Mouse (Mus musculus): ENCODE results near the gene Ripply2. TPM values are rescaled to one million over a fixed set of nuclear protein-coding genes. Genes with fewer than 3 reads are reported as not detected.

The Ripply2 gene
- polyA plus RNA-seq, 1 experiment = not detected

- H3K27me3 ChIP-seq (ENCODE audit: control insufficient read depth, insufficient read depth, insufficient read length) = no peaks in the 10 kb centered on the region
- H3K79me2 ChIP-seq (ENCODE audit: control insufficient read depth, insufficient read depth) = no peaks in the 10 kb centered on the region
- H3K36me3 ChIP-seq (ENCODE audit: control insufficient read depth, insufficient read depth) = no peaks in the 10 kb centered on the region
- H3K4me3 ChIP-seq (ENCODE audit: insufficient read depth, poor library complexity, severe bottlenecking) = no peak overlapping the region
- no peaks in the 10 kb centered on the region for H3K79me3 ChIP-seq (ENCODE audit: low read depth)
- H3ac ChIP-seq (ENCODE audit: control insufficient read depth, insufficient read length, low read depth) = no peak overlapping the region
- TF ChIP-seq CEBPB (IDR thresholded peaks at IDR 0.05; ENCODE audit: low read depth) (no peak), MAX (IDR thresholded peaks at IDR 0.05) (no peak), CTCF (IDR thresholded peaks at IDR 0.05; ENCODE audit: control insufficient read depth, insufficient read depth, insufficient read length) (no peak), FOSL1 (IDR thresholded peaks at IDR 0.05; ENCODE audit: insufficient read depth, low read length, poor library complexity, severe bottlenecking) (no peak), MYOD1 (IDR thresholded peaks at IDR 0.05; ENCODE audit: control insufficient read depth, insufficient read length, low read depth) (no peak), USF1 (IDR thresholded peaks at IDR 0.05; ENCODE audit: low read depth) (no peak), MYOG (IDR thresholded peaks at IDR 0.05; ENCODE audit: control insufficient read depth, extremely low read depth, insufficient read length) (no peak)
Measured at GRCm38 (mm10) chr9:86989822-86990221, 25.5 kb upstream of the Ripply2 start.

GRCm38 (mm10) chr9:86991758-86992157 lies 23.6 kb upstream of the Ripply2 start:
- Histone ChIP-seq H3K36me3 (ENCODE audit: control insufficient read depth, insufficient read depth) (no peaks in the 10 kb centered on the region), H3K4me3 (ENCODE audit: insufficient read depth, poor library complexity, severe bottlenecking) (no peak overlapping the region), H3ac (ENCODE audit: control insufficient read depth, insufficient read length, low read depth) (no peak overlapping the region), H3K79me2 (ENCODE audit: control insufficient read depth, insufficient read depth) (no peaks in the 10 kb centered on the region), H3K27me3 (ENCODE audit: control insufficient read depth, insufficient read depth, insufficient read length) (no peaks in the 10 kb centered on the region), H3K79me3 (ENCODE audit: low read depth) (no peaks in the 10 kb centered on the region)
- TF ChIP-seq MYOD1 (IDR thresholded peaks at IDR 0.05; ENCODE audit: control insufficient read depth, insufficient read length, low read depth) (no peak), CTCF (IDR thresholded peaks at IDR 0.05; ENCODE audit: control insufficient read depth, insufficient read depth, insufficient read length) (no peak), FOSL1 (IDR thresholded peaks at IDR 0.05; ENCODE audit: insufficient read depth, low read length, poor library complexity, severe bottlenecking) (no peak), MAX (IDR thresholded peaks at IDR 0.05) (no peak), MYOG (IDR thresholded peaks at IDR 0.05; ENCODE audit: control insufficient read depth, extremely low read depth, insufficient read length) (no peak), USF1 (IDR thresholded peaks at IDR 0.05; ENCODE audit: low read depth) (no peak), CEBPB (IDR thresholded peaks at IDR 0.05; ENCODE audit: low read depth) (no peak)

- Histone ChIP-seq H3K4me3 (ENCODE audit: insufficient read depth, poor library complexity, severe bottlenecking) (no peak overlapping the region), H3K36me3 (ENCODE audit: control insufficient read depth, insufficient read depth) (no peaks in the 10 kb centered on the region), H3K27me3 (ENCODE audit: control insufficient read depth, insufficient read depth, insufficient read length) (no peaks in the 10 kb centered on the region), H3K79me2 (ENCODE audit: control insufficient read depth, insufficient read depth) (no peaks in the 10 kb centered on the region), H3K79me3 (ENCODE audit: low read depth) (no peaks in the 10 kb centered on the region), H3ac (ENCODE audit: control insufficient read depth, insufficient read length, low read depth) (no peak overlapping the region)
- no peak for TF ChIP-seq MAX (IDR thresholded peaks at IDR 0.05)
- no peak for TF ChIP-seq USF1 (IDR thresholded peaks at IDR 0.05; ENCODE audit: low read depth)
- TF ChIP-seq CTCF (IDR thresholded peaks at IDR 0.05; ENCODE audit: control insufficient read depth, insufficient read depth, insufficient read length) = no peak
- no peak for TF ChIP-seq FOSL1 (IDR thresholded peaks at IDR 0.05; ENCODE audit: insufficient read depth, low read length, poor library complexity, severe bottlenecking)
- no peak for TF ChIP-seq MYOG (IDR thresholded peaks at IDR 0.05; ENCODE audit: control insufficient read depth, extremely low read depth, insufficient read length)
- no peak for TF ChIP-seq MYOD1 (IDR thresholded peaks at IDR 0.05; ENCODE audit: control insufficient read depth, insufficient read length, low read depth)
- TF ChIP-seq CEBPB (IDR thresholded peaks at IDR 0.05; ENCODE audit: low read depth) = no peak
Measured at GRCm38 (mm10) chr9:86997046-86997691, 18.2 kb upstream of the Ripply2 start.

- H3K4me3 ChIP-seq (ENCODE audit: insufficient read depth, poor library complexity, severe bottlenecking) = no peak overlapping the region
- H3K79me2 ChIP-seq (ENCODE audit: control insufficient read depth, insufficient read depth) = no peaks in the 10 kb centered on the region
- H3K36me3 ChIP-seq (ENCODE audit: control insufficient read depth, insufficient read depth) = no peaks in the 10 kb centered on the region
- H3ac ChIP-seq (ENCODE audit: control insufficient read depth, insufficient read length, low read depth) = no peak overlapping the region
- no peaks in the 10 kb centered on the region for H3K79me3 ChIP-seq (ENCODE audit: low read depth)
- TF ChIP-seq CTCF (IDR thresholded peaks at IDR 0.05; ENCODE audit: control insufficient read depth, insufficient read depth, insufficient read length) (no peak), CEBPB (IDR thresholded peaks at IDR 0.05; ENCODE audit: low read depth) (no peak), MAX (IDR thresholded peaks at IDR 0.05) (peak; percentile 82), MYOG (IDR thresholded peaks at IDR 0.05; ENCODE audit: control insufficient read depth, extremely low read depth, insufficient read length) (no peak), USF1 (IDR thresholded peaks at IDR 0.05; ENCODE audit: low read depth) (peak; percentile 19), FOSL1 (IDR thresholded peaks at IDR 0.05; ENCODE audit: insufficient read depth, low read length, poor library complexity, severe bottlenecking) (peak; percentile 28), MYOD1 (IDR thresholded peaks at IDR 0.05; ENCODE audit: control insufficient read depth, insufficient read length, low read depth) (peak; percentile 62)
- H3K27me3 ChIP-seq (ENCODE audit: control insufficient read depth, insufficient read depth, insufficient read length) = no peaks in the 10 kb centered on the region
Measured at GRCm38 (mm10) chr9:86999956-87000582, 15.3 kb upstream of the Ripply2 start.

- Histone ChIP-seq H3K27me3 (ENCODE audit: control insufficient read depth, insufficient read depth, insufficient read length) (no peaks in the 10 kb centered on the region), H3K79me3 (ENCODE audit: low read depth) (no peaks in the 10 kb centered on the region), H3K36me3 (ENCODE audit: control insufficient read depth, insufficient read depth) (no peaks in the 10 kb centered on the region), H3K79me2 (ENCODE audit: control insufficient read depth, insufficient read depth) (no peaks in the 10 kb centered on the region), H3K4me3 (ENCODE audit: insufficient read depth, poor library complexity, severe bottlenecking) (no peak overlapping the region), H3ac (ENCODE audit: control insufficient read depth, insufficient read length, low read depth) (no peak overlapping the region)
- TF ChIP-seq USF1 (IDR thresholded peaks at IDR 0.05; ENCODE audit: low read depth) (no peak), FOSL1 (IDR thresholded peaks at IDR 0.05; ENCODE audit: insufficient read depth, low read length, poor library complexity, severe bottlenecking) (no peak), CTCF (IDR thresholded peaks at IDR 0.05; ENCODE audit: control insufficient read depth, insufficient read depth, insufficient read length) (no peak), MAX (IDR thresholded peaks at IDR 0.05) (no peak), CEBPB (IDR thresholded peaks at IDR 0.05; ENCODE audit: low read depth) (no peak), MYOD1 (IDR thresholded peaks at IDR 0.05; ENCODE audit: control insufficient read depth, insufficient read length, low read depth) (no peak), MYOG (IDR thresholded peaks at IDR 0.05; ENCODE audit: control insufficient read depth, extremely low read depth, insufficient read length) (no peak)
Measured at GRCm38 (mm10) chr9:87004701-87005434, 10.5 kb upstream of the Ripply2 start.
